Mouse (Mus musculus) frontal cortex, postnatal 14 days (tissue): ENCODE results near the gene Car9.
A peak's percentile ranks its signal among the peaks of the same experiment; 100 is the strongest.
"Not testable (repeated sequence)": the region's sequence is repeated elsewhere in the genome, so short reads cannot be mapped to it uniquely, and the experiment has no call there.

Source experiments
- DNase-seq, 2 experiments: peaks; one replicate each; pipeline ENCODE4 v3.0.0; 2022; ENCODE audit warnings: low spot score in 2 of 2

The Car9 gene

GRCm38 (mm10) chr4:43528487-43528886, 21.7 kb downstream of the Car9 start:
- no peak for DNase-seq

- DNase-seq, result no peak
Measured at GRCm38 (mm10) chr4:43530081-43530501, 23.3 kb downstream of the Car9 start.

GRCm38 (mm10) chr4:43530581-43530980, 23.8 kb downstream of the Car9 start:
- peak; percentile 42 to 70 for DNase-seq

- DNase-seq, result no peak
Measured at GRCm38 (mm10) chr4:43533270-43533669, 26.5 kb downstream of the Car9 start.

DNA sequence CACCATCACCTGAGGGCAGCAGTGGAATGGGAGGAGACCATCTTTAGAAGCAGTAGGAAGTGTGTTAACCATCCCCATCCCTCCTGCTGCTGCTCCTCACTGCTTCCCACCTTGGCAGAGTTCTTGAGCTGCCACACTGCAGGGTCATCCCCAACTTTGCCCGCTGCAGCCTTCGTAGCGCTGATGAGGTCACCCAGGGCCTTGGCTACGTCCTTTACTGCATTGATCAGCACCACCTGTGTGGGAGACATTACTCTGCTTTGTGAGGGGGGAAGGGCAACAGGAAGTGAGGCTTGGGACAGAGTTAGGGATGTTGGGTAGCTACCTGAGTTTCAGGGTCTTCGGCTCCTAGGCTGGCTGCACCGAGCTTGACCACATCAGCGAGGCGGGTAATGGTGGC, 28.9 kb downstream of the Car9 start:
- no peak for DNase-seq

DNA sequence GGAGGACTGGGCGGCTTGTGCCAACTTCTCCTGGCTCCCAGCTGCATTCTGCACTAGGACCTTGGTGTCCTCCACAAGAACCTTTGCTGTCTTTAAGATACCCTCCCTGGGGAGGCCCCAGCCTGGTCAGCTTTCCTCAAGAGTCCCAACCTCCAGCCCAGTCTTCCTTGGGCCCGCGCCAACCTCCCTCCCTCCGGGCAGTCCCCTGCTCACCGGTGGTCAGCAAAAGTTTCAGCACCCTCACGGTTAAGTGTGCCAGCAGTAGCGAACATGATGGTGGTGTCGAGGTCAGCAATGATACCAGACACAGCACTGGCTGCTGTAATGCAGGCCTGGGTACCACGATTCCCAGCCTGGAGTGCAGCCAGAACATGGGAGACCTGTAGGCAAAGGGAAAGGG, 29.3 kb downstream of the Car9 start:
- DNase-seq, result no peak

GRCm38 (mm10) chr4:43542044-43542443, 35.3 kb downstream of the Car9 start:
- no peak for DNase-seq

DNA sequence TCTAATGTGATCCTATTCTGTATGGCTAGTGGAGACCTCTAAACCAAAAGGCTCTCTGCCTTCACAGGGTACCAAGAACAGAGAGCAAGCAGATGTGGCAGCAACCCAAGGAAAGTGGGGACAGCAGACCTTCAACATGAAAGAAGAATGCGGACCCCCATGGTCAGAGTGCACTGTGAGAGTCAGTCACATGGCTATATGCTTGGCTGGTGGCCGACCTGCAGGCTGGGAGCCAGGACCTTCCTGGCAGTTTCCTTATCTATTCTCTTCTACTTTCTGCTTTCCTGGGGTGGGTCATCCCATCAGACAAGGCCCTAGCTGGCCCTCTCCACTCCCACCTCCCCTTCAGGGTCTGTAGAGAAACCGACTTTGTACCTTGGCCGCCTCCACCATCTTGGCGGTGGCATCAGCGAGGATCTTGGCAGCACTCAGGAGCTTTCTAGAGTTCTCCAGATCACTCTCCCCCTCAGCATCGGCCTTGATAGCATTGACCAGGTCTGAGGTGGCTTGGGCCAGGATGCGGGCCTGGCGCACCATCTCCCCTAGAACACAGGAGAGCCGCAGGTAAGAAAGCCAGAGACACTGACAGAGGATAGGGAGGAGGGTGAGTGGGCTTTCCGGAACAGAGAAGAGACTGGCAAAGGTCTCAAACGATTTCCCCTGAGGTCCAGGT, 39.7 kb downstream of the Car9 start:
- DNase-seq, result no peak

DNA sequence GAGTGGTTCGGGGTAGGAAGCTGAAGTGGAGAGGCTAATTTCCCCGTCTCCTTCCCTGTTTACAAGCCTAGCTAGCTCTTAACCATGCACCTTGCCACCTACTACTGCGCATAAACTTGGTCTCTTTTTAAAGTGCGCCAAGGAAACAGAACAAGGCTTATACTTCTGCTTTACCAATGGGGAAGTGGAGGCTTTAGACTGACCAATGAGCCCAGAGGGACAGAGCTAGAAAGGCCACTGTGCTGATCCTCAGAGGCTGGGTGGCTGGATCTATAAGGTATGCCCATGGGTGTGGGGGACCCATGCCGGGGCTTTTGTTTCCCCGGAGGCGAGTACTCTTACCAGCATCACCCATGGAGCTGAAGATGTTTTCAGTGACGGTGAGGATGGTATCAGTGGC, 40.4 kb downstream of the Car9 start:
- no peak for DNase-seq

DNA sequence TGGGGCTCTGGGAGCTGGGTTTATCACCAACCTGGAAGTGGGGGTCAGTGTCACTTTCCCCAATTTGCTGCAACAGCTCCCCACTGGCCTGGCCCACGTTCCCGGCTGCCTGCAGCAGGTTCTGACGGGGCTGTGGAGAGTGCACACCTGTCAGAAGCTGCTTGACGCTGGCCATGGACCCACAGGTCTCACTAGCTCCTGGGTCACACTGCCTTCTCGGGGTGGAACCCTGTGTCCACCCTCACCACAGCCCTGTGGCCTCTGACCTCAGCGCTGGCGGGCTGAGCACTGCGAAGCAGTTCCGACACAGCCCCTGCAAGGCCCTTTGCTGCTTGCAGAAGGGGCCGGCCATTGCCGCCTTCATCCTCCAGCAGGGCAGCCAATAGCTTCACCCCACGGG, 42.3 kb downstream of the Car9 start:
- no peak for DNase-seq

- DNase-seq, result not testable (repeated sequence)
Measured at GRCm38 (mm10) chr4:43551854-43552253, 45.1 kb downstream of the Car9 start.

- DNase-seq, result peak in 1 of 2 experiments; percentile 49
Measured at GRCm38 (mm10) chr4:43552437-43552836, 45.7 kb downstream of the Car9 start.

DNA sequence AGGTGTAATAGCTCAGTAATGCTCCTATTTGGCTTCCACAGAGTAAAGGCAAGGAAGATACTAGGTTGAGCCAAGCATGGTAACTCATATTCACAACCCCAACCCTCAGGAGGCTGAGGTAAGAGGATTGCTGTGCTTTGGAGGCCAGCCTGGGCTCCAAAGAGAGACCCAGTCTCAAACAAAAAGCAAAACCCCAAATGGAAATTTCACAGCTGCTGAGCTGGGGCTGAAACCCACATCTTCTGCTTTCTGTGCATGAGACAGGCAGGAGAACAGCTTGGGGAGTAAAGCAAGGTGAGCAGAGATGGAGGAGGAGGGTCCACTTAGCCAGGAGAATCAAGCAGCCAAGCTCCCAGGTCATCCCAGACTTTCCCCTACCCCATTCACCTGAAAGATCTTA, 47.1 kb downstream of the Car9 start:
- DNase-seq, result no peak

DNA sequence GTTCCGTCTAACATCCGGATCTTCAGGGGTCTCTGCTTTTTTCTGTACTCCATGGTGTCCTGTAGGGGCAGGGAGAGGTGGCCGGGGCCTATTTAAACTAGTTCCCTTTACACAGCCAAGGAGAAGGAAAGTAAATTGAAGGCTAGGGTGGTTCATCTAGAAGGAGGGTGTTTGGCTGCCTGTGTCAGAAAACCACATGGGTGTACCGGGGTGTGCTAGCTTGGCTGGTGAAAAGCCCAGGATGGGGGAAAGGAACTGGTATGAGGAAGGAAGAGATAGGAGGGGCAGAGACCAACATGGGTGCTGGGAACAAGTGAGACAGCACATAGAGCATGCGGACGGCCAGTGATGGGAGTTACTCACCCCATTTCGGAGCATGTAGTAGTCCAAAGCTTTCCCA, 49.2 kb downstream of the Car9 start:
- no peak for DNase-seq

GRCm38 (mm10) chr4:43558028-43558630, 51.4 kb downstream of the Car9 start:
- DNase-seq, result no peak

- DNase-seq, result no peak
Measured at GRCm38 (mm10) chr4:43558631-43559356, 52.0 kb downstream of the Car9 start.

DNA sequence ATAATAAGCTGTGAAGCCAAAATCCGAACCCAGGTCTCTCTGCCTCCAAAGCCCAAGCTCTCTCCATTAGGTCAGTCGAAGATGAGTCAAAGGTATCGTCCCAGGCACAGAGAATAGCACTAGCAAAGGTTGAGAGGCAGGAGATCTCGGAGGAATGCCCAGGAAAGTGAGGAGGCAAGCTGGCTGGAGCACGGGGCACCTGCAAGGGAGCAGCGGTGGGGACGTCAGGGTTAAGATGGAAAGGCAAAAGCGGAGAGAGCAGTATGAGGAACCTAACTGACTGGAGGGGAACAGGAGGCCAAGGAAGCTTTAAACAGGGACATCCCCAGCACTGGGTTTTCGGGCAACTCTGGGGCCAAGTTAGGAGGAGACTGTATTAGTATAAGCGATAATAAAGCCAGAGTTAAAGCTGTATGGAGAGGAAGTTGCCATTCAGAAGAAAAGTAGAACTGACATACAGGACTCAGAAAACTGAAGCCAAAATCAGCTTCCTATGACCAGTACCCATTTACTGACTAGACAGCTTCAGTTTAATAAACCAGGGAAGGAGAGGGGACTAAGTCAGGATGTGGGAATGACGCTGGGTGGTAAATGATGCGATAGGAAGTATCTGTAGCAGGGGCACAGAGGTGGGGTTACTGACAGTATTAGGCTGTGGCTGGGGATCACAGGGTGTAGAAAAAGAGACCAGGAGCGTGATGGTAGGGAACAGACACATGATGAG, 52.9 kb downstream of the Car9 start:
- no peak for DNase-seq

- DNase-seq, result no peak
Measured at GRCm38 (mm10) chr4:43560243-43560611, 53.5 kb downstream of the Car9 start.

DNA sequence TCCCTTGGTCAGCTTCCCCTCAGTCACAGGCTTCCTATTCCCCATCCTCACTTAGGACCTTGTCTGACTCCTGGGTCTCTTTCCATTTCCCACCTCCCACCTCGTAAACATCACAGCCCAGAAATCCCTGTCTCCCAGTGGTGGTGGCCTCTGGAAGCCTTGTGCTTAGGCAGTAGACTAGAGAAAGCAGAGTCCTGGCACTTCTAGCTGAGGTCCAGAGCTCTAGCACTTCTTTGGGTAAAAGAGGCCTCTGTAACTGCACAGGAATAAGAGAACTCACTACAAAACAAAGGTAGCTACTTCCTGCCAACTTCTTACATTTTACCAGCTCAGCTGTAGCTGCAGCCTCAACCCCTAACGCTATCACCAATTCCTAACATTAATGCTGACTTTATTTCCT, 54.2 kb downstream of the Car9 start:
- DNase-seq, result no peak

DNA sequence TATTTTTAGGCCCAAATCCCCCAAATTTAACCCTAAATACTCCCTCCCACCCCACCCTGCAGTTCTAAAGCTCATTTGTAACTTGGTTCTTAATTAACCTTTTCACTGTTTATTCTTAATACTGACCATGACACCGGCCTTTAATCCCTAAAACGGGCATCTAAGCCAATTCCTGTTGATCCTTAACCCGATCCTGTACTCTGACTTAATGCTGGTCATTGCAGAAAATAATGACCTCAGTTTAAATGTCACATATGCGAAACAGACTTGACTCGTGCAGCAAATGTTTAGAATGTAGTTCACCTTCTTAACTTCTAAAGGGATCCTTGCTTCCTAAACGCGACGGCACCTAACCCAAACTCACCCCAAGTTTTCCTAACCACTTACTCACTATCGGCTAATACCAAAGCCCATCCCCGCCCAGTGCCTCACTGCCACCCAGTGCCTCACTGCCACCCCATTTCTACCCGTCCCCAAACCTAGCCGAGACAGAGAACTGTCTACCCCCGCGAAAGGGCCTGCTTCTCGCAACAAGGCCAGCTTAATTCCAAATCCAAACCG, 54.8 kb downstream of the Car9 start:
- peak in 1 of 2 experiments; percentile 42 for DNase-seq

DNA sequence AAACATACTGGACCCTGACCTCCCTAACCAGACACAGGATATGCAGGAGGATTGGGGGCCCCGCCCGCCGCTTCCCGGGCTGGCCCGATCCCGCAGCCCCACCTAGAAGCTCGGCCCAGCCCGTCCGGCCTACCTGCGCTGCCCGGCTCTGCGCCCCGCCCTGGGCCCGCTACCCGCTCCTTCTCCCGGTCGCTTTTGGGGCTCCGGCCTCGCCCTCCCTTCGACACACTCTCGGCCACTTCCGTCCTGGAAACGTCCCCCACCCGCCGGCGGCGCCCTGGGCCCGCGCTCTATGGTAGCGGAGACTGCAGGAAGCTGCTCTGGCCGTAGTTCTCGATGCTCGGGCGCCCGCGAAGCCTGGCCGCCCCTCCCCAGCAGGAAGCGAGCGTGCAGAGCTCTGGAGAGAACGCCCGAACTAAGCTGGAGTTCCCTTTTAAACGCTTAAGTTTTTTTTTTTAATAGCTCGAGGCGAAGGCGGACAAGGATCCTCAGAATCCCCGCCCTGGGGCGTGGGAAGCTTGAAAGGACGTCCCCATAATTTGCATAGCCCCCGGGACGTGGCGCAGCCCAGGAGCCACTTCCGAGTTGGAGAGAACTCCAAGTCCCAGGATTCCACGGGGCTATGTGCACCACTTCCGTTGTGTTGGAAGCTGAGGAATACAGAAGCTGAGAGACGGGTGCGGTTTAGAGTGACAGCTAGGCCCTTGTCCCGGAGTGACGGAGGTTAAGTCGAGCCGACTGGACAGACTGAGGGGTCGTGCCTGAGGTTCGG, 55.4 kb downstream of the Car9 start, which contains the start of the genes Creb3 and Tln1:
Gene Creb3 (plus strand): TSS at position 336 of the 772 bp plus-strand sequence.
Gene Tln1 (minus strand): TSS at position 695 of the 772 bp plus-strand sequence.
- DNase-seq, result peak; percentile 90 to 94
